Mouse (Mus musculus): ENCODE measurements around the gene Zfp872. TPM values are rescaled to one million over a fixed set of nuclear protein-coding genes. Genes with fewer than 3 reads are reported as not detected.
"Not testable (repeated sequence)": the region's sequence is repeated elsewhere in the genome, so short reads cannot be mapped to it uniquely, and the experiment has no call there.

The Zfp872 gene
- polyA plus RNA-seq, 1 experiment from 2014 or later, result not detected

- no peak overlapping the region for H3K4me3 ChIP-seq (ENCODE audit: low read depth, low read length)
- no peak for ATAC-seq (ENCODE audit: low FRiP score)
These were observed 30.1 kb downstream of the Zfp872 start for GRCm38 (mm10) chr9:22217858-22218493.

GRCm38 (mm10) chr9:22224066-22224465 is 36.2 kb downstream of the Zfp872 start:
- no peaks in the 10 kb centered on the region for H3K9me3 ChIP-seq (ENCODE audit: control insufficient read depth, low read length)
- no peak for ATAC-seq (ENCODE audit: low FRiP score)
- no peaks in the 10 kb centered on the region for H3K4me1 ChIP-seq (replicated peaks; ENCODE audit: control insufficient read depth, insufficient read depth, low read length)
- H3K27me3 ChIP-seq (ENCODE audit: control insufficient read depth, insufficient read depth, low read length), result no peaks in the 10 kb centered on the region
- H3K27ac ChIP-seq (ENCODE audit: low read depth, low read length), result no peak overlapping the region
- DNase-seq (ENCODE audit: low spot score), result no peak
- H3K36me3 ChIP-seq (ENCODE audit: control insufficient read depth, insufficient read depth, low read length), result no peaks in the 10 kb centered on the region
- H3K9ac ChIP-seq (ENCODE audit: low read depth, low read length), result no peak overlapping the region
- no peak overlapping the region for H3K4me3 ChIP-seq (ENCODE audit: low read depth, low read length)
- WGBS, result 96% methylated on average over 4 of the region's 4 CpGs
- H3K4me2 ChIP-seq (replicated peaks; ENCODE audit: low read depth, low read length), result no peak overlapping the region

More at GRCm38 (mm10) chr9:22217858-22218493, 30.1 kb downstream of the Zfp872 start:
- no peaks in the 10 kb centered on the region for H3K9me3 ChIP-seq (ENCODE audit: control insufficient read depth, low read length)
- H3K9ac ChIP-seq (ENCODE audit: low read depth, low read length), result no peak overlapping the region
- H3K36me3 ChIP-seq (ENCODE audit: control insufficient read depth, insufficient read depth, low read length), result no peaks in the 10 kb centered on the region
- no peaks in the 10 kb centered on the region for H3K27me3 ChIP-seq (ENCODE audit: control insufficient read depth, insufficient read depth, low read length)
- WGBS, result 58% methylated on average over 7 of the region's 8 CpGs
- DNase-seq (ENCODE audit: low spot score), result no peak
- no peak overlapping the region for H3K4me2 ChIP-seq (replicated peaks; ENCODE audit: low read depth, low read length)
- no peaks in the 10 kb centered on the region for H3K4me1 ChIP-seq (replicated peaks; ENCODE audit: control insufficient read depth, insufficient read depth, low read length)
- no peak overlapping the region for H3K27ac ChIP-seq (ENCODE audit: low read depth, low read length)

DNA sequence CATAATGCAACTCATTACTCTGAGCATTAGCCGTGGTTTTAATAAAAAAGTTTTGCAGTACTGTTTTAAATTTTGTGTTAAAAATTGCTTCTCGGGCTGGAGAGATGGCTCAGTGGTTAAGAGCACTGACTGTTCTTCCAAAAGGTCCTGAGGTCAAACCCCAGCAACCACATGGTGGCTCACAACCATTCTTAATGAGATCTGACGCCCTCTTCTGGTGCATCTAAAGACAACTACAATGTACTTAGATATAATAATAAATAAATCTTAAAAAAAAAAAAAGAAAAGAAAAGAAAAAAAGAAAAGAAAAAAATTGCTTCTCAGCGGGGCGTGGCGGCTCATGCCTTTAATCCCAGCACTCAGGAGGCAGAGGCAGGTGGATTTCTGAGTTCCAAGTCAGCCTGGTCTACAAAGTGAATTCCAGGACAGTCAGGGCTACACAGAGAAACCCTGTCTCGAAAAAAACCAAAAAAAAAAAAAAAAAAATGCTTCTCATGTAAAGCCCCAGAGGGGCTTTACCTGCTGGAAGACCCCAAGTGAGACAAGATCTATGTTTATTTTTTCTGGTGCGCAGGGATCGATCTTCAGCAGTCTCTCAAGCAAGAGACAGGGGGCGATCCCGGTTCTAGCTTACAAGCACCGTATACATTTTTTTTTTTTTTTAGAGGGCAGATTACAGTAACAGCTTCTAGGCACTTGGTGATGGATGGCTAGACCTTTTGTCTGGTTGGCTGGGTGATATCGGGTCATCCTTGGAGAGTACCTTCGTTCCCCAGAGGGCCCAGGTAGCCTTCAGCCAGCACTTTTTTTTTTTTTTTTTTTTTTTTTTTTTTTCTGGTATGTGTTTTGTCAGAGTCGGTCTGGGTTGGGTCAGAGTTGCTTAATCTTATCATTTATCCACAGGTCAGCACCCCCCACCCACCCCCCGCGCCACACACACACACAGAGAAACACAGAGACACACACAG is 36.9 kb downstream of the Zfp872 start:
- no peaks in the 10 kb centered on the region for H3K9me3 ChIP-seq (ENCODE audit: control insufficient read depth, low read length)
- H3K4me3 ChIP-seq (ENCODE audit: low read depth, low read length), result peak overlapping the region; percentile 74
- peak; percentile 60 for DNase-seq (ENCODE audit: low spot score)
- H3K27ac ChIP-seq (ENCODE audit: low read depth, low read length), result no peak overlapping the region; the same call in 1 of the 2 replicates
- H3K4me2 ChIP-seq (replicated peaks; ENCODE audit: low read depth, low read length), result peak overlapping the region; percentile 58
- no peaks in the 10 kb centered on the region for H3K4me1 ChIP-seq (replicated peaks; ENCODE audit: control insufficient read depth, insufficient read depth, low read length)
- no peaks in the 10 kb centered on the region for H3K27me3 ChIP-seq (ENCODE audit: control insufficient read depth, insufficient read depth, low read length)
- H3K36me3 ChIP-seq (ENCODE audit: control insufficient read depth, insufficient read depth, low read length), result no peaks in the 10 kb centered on the region
- peak overlapping the region; percentile 80 for H3K9ac ChIP-seq (ENCODE audit: low read depth, low read length)
- ATAC-seq (ENCODE audit: low FRiP score), result peak; percentile 77
- WGBS, result 22% methylated on average over 17 of the region's 17 CpGs

DNA sequence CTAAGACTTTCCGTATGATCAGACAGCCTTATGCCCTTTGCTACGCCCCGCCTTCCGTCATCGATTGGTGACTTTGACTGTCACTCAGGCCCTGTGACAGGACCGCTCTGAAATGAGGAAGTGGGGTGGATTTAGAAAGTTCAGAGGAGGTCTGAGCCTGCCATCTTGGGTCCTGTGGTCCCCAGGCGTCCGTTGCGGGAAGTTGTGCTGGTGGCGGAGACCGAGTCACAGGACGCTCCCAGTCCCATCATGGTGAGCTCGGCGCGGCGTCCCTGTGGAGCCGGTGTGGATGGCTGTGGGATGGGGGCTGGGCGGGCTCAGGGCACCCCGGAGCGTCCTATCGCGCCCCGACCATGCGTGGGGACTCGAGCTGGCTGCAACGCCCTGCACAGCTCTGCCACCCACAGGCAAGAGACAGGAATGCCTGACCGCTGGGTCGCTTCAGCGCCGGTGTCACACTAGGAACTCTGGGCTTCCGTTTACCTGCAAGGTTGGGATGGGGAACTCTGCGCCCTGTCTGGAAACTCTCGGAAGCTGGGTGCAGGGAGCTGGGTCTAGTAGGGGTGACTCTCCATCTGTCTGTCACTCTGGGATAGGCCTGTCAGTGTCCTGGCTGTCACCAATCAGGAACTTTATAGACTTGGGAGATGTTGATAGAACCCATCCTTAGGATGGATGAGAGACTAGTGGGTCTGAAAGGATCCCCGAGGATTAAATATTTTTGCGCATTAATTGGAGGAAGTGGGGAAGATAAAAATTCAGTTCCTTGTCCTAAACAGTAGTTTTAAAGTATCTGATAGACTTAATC is 37.9 kb downstream of the Zfp872 start, which contains the start of gene Zfp809:
Zfp809 (plus strand) TSS at position 134 of the 808 bp plus-strand sequence.
- Histone ChIP-seq H3K4me1 (replicated peaks; ENCODE audit: control insufficient read depth, insufficient read depth, low read length) (no peaks in the 10 kb centered on the region), H3K4me3 (ENCODE audit: low read depth, low read length) (peak within 1 kb of the TSS; percentile 74), H3K27me3 (ENCODE audit: control insufficient read depth, insufficient read depth, low read length) (no peaks in the 10 kb centered on the region), H3K36me3 (ENCODE audit: control insufficient read depth, insufficient read depth, low read length) (no peaks in the 10 kb centered on the region), H3K27ac (ENCODE audit: low read depth, low read length) (peak within 1 kb of the TSS; percentile 78), H3K4me2 (replicated peaks; ENCODE audit: low read depth, low read length) (peak within 1 kb of the TSS; percentile 58), H3K9ac (ENCODE audit: low read depth, low read length) (peak within 1 kb of the TSS; percentile 80), H3K9me3 (ENCODE audit: control insufficient read depth, low read length) (no peaks in the 10 kb centered on the region)
- peak; percentile 99 for ATAC-seq (ENCODE audit: low FRiP score)
- DNase-seq (ENCODE audit: low spot score), result peak; percentile 98
- WGBS, result 2% methylated on average over 35 of the region's 35 CpGs

GRCm38 (mm10) chr9:22226389-22226673 is 38.4 kb downstream of the Zfp872 start:
- H3K27ac ChIP-seq (ENCODE audit: low read depth, low read length); ATAC-seq (ENCODE audit: low FRiP score); H3K9ac ChIP-seq (ENCODE audit: low read depth, low read length): not testable (repeated sequence)

DNA sequence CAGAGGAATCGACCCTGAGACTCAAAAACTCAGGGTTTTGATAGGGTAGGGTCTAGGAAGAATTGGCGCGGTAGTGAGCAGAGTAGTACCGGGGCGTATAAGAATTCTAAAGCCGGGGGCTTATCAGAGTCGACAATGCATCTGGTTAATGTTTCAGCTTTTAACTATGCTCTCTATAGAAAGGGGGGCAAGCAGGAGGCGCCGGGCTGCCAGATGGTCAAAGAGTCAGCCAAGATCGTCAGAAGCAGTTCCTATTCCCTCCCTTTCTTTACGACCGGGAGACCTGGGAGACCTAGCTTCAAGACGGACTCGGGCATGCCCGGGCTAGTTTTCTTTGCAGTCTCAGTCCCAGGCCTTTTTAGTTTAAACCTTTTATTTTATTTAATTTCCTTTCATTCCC is 39.0 kb downstream of the Zfp872 start:
- H3K4me1 ChIP-seq (replicated peaks; ENCODE audit: control insufficient read depth, insufficient read depth, low read length), result no peaks in the 10 kb centered on the region
- H3K36me3 ChIP-seq (ENCODE audit: control insufficient read depth, insufficient read depth, low read length), result no peaks in the 10 kb centered on the region
- no peaks in the 10 kb centered on the region for H3K9me3 ChIP-seq (ENCODE audit: control insufficient read depth, low read length)
- DNase-seq (ENCODE audit: low spot score) (no peak), ATAC-seq (ENCODE audit: low FRiP score) (no peak)
- no peak overlapping the region for H3K4me2 ChIP-seq (replicated peaks; ENCODE audit: low read depth, low read length)
- H3K9ac ChIP-seq (ENCODE audit: low read depth, low read length), result no peak overlapping the region
- H3K27ac ChIP-seq (ENCODE audit: low read depth, low read length), result no peak overlapping the region
- no peak overlapping the region for H3K4me3 ChIP-seq (ENCODE audit: low read depth, low read length)
- no peaks in the 10 kb centered on the region for H3K27me3 ChIP-seq (ENCODE audit: control insufficient read depth, insufficient read depth, low read length)
- 85% methylated on average over 15 of the region's 15 CpGs for WGBS

More at GRCm38 (mm10) chr9:22226389-22226673, 38.4 kb downstream of the Zfp872 start:
- Histone ChIP-seq H3K4me3 (ENCODE audit: low read depth, low read length) (peak overlapping the region; percentile 74), H3K4me2 (replicated peaks; ENCODE audit: low read depth, low read length) (peak overlapping the region; percentile 58)
- WGBS, result 61% methylated on average over 7 of the region's 7 CpGs
- not testable (repeated sequence) for DNase-seq (ENCODE audit: low spot score); H3K9me3 ChIP-seq (ENCODE audit: control insufficient read depth, low read length); H3K4me1 ChIP-seq (replicated peaks; ENCODE audit: control insufficient read depth, insufficient read depth, low read length); H3K27me3 ChIP-seq (ENCODE audit: control insufficient read depth, insufficient read depth, low read length); H3K36me3 ChIP-seq (ENCODE audit: control insufficient read depth, insufficient read depth, low read length)

GRCm38 (mm10) chr9:22229386-22230026 is 41.6 kb downstream of the Zfp872 start:
- 94% methylated on average over 6 of the region's 7 CpGs for WGBS
- DNase-seq (ENCODE audit: low spot score), result no peak
- H3K36me3 ChIP-seq (ENCODE audit: control insufficient read depth, insufficient read depth, low read length), result no peaks in the 10 kb centered on the region
- no peaks in the 10 kb centered on the region for H3K4me1 ChIP-seq (replicated peaks; ENCODE audit: control insufficient read depth, insufficient read depth, low read length)
- no peak overlapping the region for H3K4me3 ChIP-seq (ENCODE audit: low read depth, low read length)
- H3K9ac ChIP-seq (ENCODE audit: low read depth, low read length), result no peak overlapping the region
- H3K27ac ChIP-seq (ENCODE audit: low read depth, low read length), result no peak overlapping the region
- no peaks in the 10 kb centered on the region for H3K9me3 ChIP-seq (ENCODE audit: control insufficient read depth, low read length)
- H3K27me3 ChIP-seq (ENCODE audit: control insufficient read depth, insufficient read depth, low read length), result no peaks in the 10 kb centered on the region
- H3K4me2 ChIP-seq (replicated peaks; ENCODE audit: low read depth, low read length), result no peak overlapping the region
- no peak for ATAC-seq (ENCODE audit: low FRiP score)

- Histone ChIP-seq H3K4me3 (ENCODE audit: low read depth, low read length) (no peak overlapping the region), H3K4me2 (replicated peaks; ENCODE audit: low read depth, low read length) (no peak overlapping the region), H3K9me3 (ENCODE audit: control insufficient read depth, low read length) (no peaks in the 10 kb centered on the region), H3K36me3 (ENCODE audit: control insufficient read depth, insufficient read depth, low read length) (no peaks in the 10 kb centered on the region), H3K27ac (ENCODE audit: low read depth, low read length) (no peak overlapping the region), H3K9ac (ENCODE audit: low read depth, low read length) (no peak overlapping the region), H3K4me1 (replicated peaks; ENCODE audit: control insufficient read depth, insufficient read depth, low read length) (no peaks in the 10 kb centered on the region), H3K27me3 (ENCODE audit: control insufficient read depth, insufficient read depth, low read length) (no peaks in the 10 kb centered on the region)
- WGBS, result 97% methylated on average over 3 of the region's 3 CpGs
- DNase-seq (ENCODE audit: low spot score) (no peak), ATAC-seq (ENCODE audit: low FRiP score) (no peak)
These were observed 42.2 kb downstream of the Zfp872 start for GRCm38 (mm10) chr9:22230061-22230460.

Data from hindbrain, embryonic 11.5 days (tissue).